Mouse (Mus musculus) cerebellum, postnatal 36 days (tissue): ENCODE data around the gene Amz2.
A peak's percentile ranks its signal among the peaks of the same experiment; 100 is the strongest.

Experiments
- DNase-seq, 2 experiments: peaks; one replicate each; pipeline ENCODE4 v3.0.0; 2021 to 2022; ENCODE audit warnings: mixed read lengths in 2 of 2

Gene Amz2

DNA sequence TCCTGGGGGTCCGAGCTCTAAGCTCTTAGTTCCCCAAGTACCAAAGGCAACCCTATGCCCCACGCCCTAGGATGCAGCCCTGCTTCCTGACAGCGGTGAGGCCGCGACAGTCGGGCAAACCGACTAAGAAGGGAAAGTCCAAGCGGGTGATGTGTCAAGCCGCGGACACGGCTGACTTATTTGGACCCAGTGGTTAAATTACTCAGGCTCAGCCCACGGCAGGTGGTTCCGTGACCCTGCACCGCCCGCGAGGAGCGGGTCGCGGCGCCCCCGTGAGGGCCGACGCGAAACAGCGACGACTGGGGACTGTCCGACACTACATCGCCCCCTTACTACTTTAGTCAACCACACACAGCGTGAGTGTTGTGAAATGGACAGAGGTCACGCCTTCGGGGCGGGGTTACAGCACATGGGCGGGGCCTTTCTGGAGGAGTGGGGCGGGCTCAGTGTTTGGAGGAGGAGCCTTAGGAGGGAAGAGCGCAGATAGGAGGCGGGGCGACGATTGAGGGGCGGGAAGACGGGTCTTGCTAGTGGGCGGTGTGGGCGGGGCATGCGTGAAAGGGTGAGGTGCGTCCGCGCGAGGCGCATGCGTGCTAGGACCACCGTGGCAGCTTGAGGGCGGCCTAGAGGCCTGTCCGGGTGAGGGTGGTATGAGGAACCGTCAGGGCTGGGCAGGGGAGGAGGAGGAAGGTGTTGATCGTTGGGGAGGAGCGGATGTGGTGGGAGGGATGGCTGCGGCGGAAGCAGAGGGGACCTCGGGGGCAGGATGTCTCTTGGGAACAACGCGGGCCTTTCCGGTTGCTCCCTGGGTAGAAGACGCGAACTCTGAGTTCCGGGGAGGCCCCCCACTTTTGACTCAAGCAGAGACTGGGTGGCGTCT lies at the start of gene Amz2:
TSS of gene Amz2 (plus strand) at position 555 of the 880 bp plus-strand sequence.
- DNase-seq, result peak; percentile 98 to 99

GRCm38 (mm10) chr11:109376484-109377143 lies 49.1 kb upstream of the Amz2 start:
- peak; percentile 48 to 60 for DNase-seq

GRCm38 (mm10) chr11:109377477-109377876 lies 48.3 kb upstream of the Amz2 start:
- DNase-seq, result no peak

DNA sequence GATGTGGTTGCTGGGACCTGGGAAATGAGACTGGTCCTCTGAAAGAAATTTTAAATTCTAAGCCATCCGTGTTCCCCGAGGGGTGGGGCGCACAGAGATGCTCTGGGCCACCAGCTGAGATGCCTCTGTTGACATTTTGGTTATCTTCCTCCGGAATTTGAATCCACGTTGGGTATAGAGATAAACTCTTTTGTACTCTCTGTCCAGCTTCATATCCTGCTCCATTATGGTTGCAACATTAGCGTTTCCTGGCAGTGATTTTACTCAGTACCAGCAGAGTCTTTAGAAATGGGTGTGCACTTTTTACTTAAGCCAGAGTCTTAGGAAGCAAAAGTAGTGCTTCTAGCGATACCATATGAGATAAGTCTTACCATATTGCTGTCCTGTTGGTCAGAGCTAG lies 47.7 kb upstream of the Amz2 start:
- DNase-seq, result no peak

DNA sequence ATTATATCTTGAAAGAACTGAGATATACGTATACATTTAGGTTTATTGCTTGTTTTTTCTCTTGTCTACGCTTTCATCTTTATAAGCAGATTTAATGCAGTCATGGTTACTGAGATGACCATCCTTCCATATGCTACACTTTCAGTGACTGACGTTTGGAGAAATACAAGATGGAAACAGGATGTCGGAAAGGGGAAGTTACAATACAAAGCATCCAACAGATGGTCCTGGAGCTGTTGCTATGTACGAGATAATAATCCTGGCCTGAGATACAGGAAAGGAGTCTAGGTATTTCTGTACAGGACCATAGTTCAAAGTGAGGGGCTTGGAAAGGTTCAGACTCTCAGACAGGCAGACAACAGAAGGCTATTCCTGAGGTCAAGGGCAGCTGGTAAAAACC lies 45.1 kb upstream of the Amz2 start:
- no peak for DNase-seq

DNA sequence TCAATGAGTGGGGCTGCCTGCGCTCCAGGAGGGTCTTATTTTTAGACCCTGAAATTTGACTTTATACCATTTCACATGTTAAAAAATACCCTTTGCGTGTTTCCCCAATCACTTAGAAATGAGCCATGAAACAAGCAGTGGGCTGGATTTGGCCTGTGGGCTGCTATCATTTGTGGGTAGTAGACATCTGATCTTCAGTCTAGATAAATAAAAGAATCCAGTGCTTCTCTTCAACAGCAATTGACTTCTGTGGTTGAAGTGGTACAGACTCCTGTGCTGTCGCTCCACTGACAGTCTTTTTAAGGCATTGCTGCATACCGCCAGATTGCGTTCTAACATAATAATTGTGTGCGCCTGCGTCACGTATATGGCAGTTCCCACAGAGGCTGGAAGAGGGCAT lies 40.5 kb upstream of the Amz2 start:
- DNase-seq, result no peak

GRCm38 (mm10) chr11:109389046-109389445 lies 36.7 kb upstream of the Amz2 start:
- DNase-seq, result no peak

- DNase-seq, result no peak
These were observed 34.5 kb upstream of the Amz2 start for GRCm38 (mm10) chr11:109391200-109391599.

DNA sequence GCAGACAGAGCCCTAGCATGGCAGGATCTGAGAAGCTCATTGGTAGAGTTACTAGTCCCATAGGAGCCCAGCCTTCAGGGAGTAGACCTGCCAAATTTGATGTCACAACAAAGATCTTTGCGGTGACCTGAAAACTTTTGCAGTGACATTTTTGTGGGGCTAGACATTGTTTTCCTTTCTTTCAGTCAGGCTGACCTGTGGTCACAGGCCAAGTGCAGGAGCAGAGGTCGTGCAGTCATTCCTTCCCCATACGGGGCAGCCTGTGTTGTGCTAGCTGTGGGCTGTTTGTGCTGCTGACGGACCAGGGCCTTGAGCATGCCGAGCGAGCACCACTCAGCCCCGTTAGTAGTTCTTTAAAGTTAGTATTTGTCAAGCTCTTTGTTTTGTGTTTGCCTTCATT lies 34.0 kb upstream of the Amz2 start:
- DNase-seq, result no peak

- no peak for DNase-seq
These were observed 33.1 kb upstream of the Amz2 start for GRCm38 (mm10) chr11:109392601-109393000.

GRCm38 (mm10) chr11:109394758-109395157 lies 31.0 kb upstream of the Amz2 start:
- no peak for DNase-seq

DNA sequence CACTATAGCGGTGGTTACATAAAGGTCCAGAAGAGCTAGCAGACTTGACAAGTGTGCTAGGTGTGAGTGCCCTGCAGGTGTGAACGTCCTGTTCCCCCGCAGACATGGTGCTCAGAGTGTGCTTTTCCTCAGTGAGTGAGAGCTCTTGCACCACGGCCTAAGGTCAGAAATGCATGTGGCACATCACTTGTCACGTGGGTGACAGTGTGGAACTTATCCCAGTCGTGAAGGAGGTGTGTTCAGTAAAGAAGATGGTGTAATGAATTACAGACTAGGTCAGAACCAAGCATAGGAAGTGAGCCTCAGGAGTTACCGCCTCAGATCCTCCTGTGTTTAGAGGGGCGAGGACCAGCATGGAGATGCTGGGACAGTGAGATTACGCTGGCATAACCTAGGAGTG lies 30.5 kb upstream of the Amz2 start:
- no peak for DNase-seq

DNA sequence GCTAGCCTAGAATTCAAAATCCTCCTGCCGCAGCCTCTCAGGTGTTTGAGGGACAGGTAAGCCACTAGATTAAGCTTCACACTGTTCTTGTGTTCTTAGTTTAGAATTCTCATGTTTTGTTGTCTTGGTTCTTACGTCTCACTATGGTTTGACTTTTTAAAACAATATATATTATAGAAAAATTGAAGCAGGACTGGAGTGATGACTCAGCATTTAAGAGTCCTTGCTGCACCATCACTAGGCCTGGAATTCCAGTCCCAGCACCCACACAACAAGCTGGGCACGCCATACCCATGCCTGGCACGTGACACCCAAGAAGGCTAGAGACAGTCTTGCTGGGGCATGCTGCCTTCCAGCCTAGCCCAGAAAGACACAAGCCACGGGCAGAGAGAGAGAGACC lies 19.3 kb upstream of the Amz2 start:
- DNase-seq, result no peak

DNA sequence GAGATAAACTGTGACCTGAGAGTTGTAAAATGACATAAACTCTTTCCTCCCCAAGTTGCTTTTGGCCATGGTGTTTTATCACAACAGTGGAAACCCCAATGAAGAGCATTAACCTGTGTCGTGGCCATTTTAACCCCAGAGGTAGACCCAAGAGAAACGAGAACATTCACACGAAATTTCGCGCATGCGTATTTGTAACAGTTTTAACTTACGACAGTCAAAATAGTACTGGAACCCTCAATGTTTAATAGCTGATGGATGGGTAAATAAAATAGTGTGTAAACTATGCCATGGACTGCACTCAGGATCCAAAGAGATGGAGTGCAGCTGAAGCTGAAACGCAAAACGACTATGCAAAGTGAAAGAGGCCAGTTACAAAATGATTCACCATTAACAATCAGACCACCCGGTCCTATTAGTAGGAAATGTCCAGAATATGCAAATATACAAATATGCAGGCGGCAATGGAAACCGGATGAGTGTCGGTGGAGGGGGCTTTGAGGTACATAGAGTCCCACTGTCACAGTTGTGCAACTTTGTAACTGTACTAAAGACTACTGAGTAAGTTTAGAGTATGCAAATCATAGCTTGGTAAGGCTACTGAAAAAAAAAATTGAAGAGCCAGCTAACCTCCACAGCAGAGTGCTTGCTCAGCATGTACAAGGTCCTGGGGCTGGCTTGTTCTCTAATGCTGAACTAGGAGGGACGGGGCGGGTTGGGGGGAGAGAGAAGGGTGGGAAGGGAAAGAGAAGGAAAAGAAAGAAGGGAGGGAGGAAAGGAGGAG lies 15.4 kb upstream of the Amz2 start:
- no peak for DNase-seq

DNA sequence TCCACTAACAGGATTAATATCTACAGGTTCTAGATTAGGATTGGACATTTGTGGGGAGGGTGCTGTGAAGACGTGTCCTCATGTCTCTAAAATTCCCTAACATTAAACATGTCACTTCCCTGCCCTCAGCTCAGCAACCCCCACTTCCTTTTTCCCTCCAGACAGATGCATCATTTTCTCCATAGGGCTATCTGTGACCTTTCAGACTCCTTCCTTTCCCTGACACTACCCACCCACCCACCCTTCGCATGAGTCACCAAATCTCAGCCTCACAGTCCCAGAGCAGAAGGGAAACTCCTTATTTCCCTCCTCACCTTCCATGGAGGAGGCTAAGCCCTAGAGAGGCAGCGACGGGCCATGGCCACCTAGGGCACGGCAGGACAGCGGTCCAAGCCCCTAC lies 12.1 kb upstream of the Amz2 start, which contains the start of gene 9930022D16Rik:
TSS of gene 9930022D16Rik (plus strand) at position 301 of the 400 bp plus-strand sequence.
- DNase-seq, result no peak

- DNase-seq, result no peak
These were observed 10.9 kb upstream of the Amz2 start for GRCm38 (mm10) chr11:109414802-109415201.

DNA sequence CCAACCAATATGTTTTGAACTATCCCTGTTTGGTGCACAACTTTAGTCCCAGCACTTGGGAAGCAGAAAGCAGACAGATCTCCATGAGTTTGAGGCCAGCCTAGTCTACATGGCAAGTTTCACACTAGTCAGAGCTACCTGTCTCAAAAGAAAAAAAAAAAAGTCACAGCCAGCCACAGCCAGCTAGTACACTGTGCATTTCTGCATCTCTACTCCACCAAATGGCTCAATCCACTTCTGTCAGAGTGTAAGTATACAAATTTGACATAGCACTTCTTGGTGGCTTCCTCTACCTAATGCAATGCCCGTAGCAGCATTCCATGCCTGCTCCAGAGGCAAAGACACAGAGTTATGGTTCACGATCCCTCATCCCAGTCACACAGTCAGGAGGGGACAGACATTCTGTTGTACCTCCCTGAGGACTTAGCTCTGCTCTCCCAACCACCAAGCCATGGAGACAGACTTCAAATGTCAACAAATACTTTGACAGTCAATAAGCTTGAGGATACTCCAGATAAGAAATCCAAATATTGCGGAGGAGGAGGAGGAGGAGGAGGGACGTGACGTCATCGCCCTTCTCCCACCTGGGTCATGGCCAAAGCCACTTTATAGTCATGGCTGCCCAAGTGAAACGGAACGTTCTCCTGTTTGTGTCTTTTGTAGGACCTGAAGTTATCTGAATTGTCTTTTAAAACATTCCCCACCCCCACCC lies 8.9 kb upstream of the Amz2 start:
- no peak for DNase-seq

DNA sequence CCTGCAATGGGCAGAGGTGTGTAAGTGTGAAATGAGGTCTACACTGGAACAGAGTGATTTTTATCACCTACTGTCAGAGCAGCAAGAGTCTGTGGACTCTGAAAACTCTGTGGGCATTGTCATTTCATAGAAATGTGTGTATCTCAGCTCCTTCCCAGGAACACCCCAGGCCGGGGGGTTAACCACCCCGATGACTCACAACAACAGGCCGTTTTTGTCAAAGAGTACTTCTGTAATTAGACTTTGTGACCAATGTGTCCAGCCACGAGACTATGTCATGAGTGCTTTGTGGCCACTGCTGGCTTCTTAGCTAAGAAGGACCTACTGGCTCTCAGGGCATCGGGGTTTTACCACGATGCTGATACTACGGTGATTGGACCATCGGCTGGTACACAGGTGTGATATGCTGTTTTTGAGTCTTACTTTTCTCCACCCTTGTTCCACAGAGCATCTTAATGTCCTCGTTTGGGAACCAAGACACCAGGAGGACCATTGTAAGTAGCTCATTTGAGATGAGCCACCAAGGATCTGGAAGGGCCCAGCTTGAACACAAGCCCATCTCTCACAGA lies 8.2 kb upstream of the Amz2 start:
- DNase-seq, result no peak

DNA sequence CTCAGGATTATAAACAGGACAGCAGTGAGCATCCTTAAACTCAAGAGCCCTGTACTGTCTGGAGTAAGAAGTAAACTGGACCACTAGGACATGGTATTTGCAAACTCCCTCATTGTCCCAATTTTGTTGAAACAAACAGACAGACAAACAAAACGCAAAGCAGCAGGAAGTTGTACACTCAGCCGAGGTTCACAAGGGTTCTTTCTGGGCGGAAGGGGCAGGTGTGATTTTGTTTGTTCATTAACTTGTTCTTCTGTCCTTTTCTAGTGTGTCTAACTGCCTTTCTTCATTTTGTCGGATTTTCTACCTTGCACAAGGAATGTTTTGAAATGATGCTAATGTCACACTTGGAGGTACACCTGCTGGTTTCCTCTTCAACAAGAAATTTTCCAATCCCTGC lies 6.3 kb upstream of the Amz2 start:
- no peak for DNase-seq

GRCm38 (mm10) chr11:109419961-109420566 lies 5.7 kb upstream of the Amz2 start:
- DNase-seq, result no peak

GRCm38 (mm10) chr11:109420567-109420962 lies 5.2 kb upstream of the Amz2 start:
- no peak for DNase-seq

DNA sequence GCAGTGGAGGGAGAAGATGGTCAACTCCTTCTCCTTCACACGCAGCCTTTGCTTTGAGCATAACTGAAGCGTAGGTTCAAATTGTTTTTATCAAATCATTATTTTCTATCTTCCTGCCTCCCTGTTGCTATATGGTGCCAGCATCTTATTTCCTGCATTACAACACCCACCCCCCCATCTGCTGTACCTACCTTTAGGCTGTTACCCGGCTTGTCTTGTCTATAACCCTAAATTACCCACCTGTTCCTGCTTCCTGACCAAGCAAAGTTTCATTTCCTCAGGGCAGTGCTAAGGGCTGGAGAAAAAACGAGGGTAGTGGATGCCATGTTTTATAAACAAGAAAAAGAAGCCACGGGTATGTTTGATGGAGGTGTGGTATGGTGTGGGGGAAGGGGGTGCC lies 4.5 kb upstream of the Amz2 start:
- no peak for DNase-seq
